22 mouse cellular contexts compared by ENCODE assay signal in the genomic region with DNA sequence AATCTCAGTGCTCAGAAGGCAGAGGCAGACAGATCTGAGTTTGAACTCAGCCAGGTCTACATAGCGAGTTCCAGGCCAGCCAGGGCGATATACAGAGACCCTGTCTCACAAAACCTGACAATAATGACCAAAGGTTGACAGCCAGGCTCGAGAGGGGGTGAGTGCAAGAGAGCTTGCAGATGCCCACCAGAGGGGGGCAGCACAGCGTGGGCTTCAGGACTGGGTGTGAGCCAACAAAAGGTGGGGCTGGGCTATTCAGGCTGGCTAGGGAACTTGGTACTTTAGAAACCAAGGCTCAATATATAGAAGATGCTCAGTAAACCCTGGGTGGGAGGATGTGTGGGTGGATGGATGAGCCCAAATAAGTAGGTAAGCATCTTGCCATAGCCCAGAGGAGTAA. TPM values are rescaled to one million over a fixed set of nuclear protein-coding genes. Genes with fewer than 3 reads are reported as not detected.
DNase-seq lines count a peak whose midpoint lies in the region; ATAC-seq and TF ChIP-seq lines count a peak whose summit lies in the region.
"Had no signal": no experiment of that assay in that cellular context is flagged by ENCODE, and none has a peak within 500 bp of the region (broad histone marks: within the 10 kb centered on the region; RNA-seq: fewer than 3 reads in every experiment).

No protein-coding gene starts in this region.

- no peak for ATAC-seq in midbrain, postnatal 0 days (ENCODE audit: low FRiP score)
- no peak for ATAC-seq in midbrain, embryonic 16.5 days
- ATAC-seq: activated CD4-positive, CD25-positive, alpha-beta regulatory T cell, adult 4 months; forebrain, embryonic 13.5 days had no signal

- no peak overlapping the region for H3K27ac ChIP-seq in kidney, adult 2 months (ENCODE audit: insufficient read depth, low read depth, low read length)
- no peak overlapping the region for H3K27ac ChIP-seq in midbrain, postnatal 0 days (ENCODE audit: low read depth, low read length)
- no peak overlapping the region for H3K27ac ChIP-seq in midbrain, embryonic 16.5 days (ENCODE audit: low read length)
- H3K27ac ChIP-seq: embryonic facial prominence, embryonic 12.5 days; forebrain, embryonic 13.5 days; heart, embryonic 10.5 days; hindbrain, embryonic 13.5 days; macrophage; midbrain, embryonic 12.5 days; neural tube, embryonic 13.5 days had no signal

- H3K9ac ChIP-seq in midbrain, postnatal 0 days (replicated peaks; ENCODE audit: low read length, poor library complexity, severe bottlenecking), result no peak overlapping the region
- no peak overlapping the region for H3K9ac ChIP-seq in midbrain, embryonic 16.5 days (ENCODE audit: low read depth, low read length)
- H3K9ac ChIP-seq: embryonic facial prominence, embryonic 12.5 days; forebrain, embryonic 13.5 days; hindbrain, embryonic 13.5 days; lung, embryonic 14.5 days; midbrain, embryonic 12.5 days; neural tube, embryonic 13.5 days had no signal

- DNase-seq in kidney, adult 2 months, result no peak
- DNase-seq in kidney, adult 9 months, result no peak
- no peak for DNase-seq in midbrain, postnatal 0 days (ENCODE audit: low spot score)
- DNase-seq in ZHBTc4 (ENCODE audit: low read depth, low spot score), result peak; percentile 60
- no peak for DNase-seq in testis, postnatal 14 days (ENCODE audit: low spot score)
- DNase-seq in right cerebral cortex, postnatal 10 days (ENCODE audit: low spot score in 2 of 2), result no peak
- DNase-seq: adrenal gland, postnatal 10 days; cerebellum, adult 9-11 months; gastrocnemius, postnatal 25 days; heart, postnatal 10 days; lung, embryonic 14.5 days; right cerebral cortex, postnatal 14 days had no signal

- H3K36me3 ChIP-seq in kidney, adult 2 months (ENCODE audit: control insufficient read depth, insufficient read depth, low read length), result no peaks in the 10 kb centered on the region; the same call in 1 of the 2 replicates
- peaks cover 66% of the 10 kb centered on the region for H3K36me3 ChIP-seq in midbrain, postnatal 0 days (ENCODE audit: insufficient read depth, low read length)
- H3K36me3 ChIP-seq in midbrain, embryonic 16.5 days (ENCODE audit: control insufficient read depth, insufficient read depth, low read length), result peaks cover 33% of the 10 kb centered on the region

- H3K4me3 ChIP-seq in kidney, adult 2 months (ENCODE audit: insufficient read depth, low read depth, low read length), result no peak overlapping the region
- H3K4me3 ChIP-seq in midbrain, postnatal 0 days (ENCODE audit: low read depth, low read length), result no peak overlapping the region
- H3K4me3 ChIP-seq in midbrain, embryonic 16.5 days (ENCODE audit: low read depth, low read length), result no peak overlapping the region
- H3K4me3 ChIP-seq: embryonic facial prominence, embryonic 12.5 days; erythroblast, embryonic 14.5 days; forebrain, embryonic 13.5 days; heart, embryonic 10.5 days; hindbrain, embryonic 13.5 days; midbrain, embryonic 12.5 days; neural tube, embryonic 13.5 days had no signal

- no peak overlapping the region for H3K4me2 ChIP-seq in midbrain, postnatal 0 days (ENCODE audit: low read depth, low read length, poor library complexity, severe bottlenecking)
- no peak overlapping the region for H3K4me2 ChIP-seq in midbrain, embryonic 16.5 days (ENCODE audit: low read length)
- H3K4me2 ChIP-seq: embryonic facial prominence, embryonic 12.5 days; forebrain, embryonic 13.5 days; hindbrain, embryonic 13.5 days; lung, embryonic 14.5 days; midbrain, embryonic 12.5 days; neural tube, embryonic 13.5 days had no signal

- WGBS in kidney, adult 2 months, result 84% methylated on average over 4 of the region's 4 CpGs
- WGBS in midbrain, postnatal 0 days, result 81% methylated on average over 4 of the region's 4 CpGs
- 80% methylated on average over 4 of the region's 4 CpGs for WGBS in midbrain, embryonic 16.5 days

- H3K4me1 ChIP-seq in kidney, adult 2 months (ENCODE audit: control insufficient read depth, insufficient read depth, low read length), result no peaks in the 10 kb centered on the region
- no peaks in the 10 kb centered on the region for H3K4me1 ChIP-seq in midbrain, postnatal 0 days (ENCODE audit: insufficient read depth, low read length)
- no peaks in the 10 kb centered on the region for H3K4me1 ChIP-seq in midbrain, embryonic 16.5 days (ENCODE audit: control insufficient read depth, insufficient read depth, low read length)
- H3K4me1 ChIP-seq: embryonic facial prominence, embryonic 12.5 days; forebrain, embryonic 13.5 days; heart, embryonic 10.5 days; midbrain, embryonic 12.5 days had no signal

- H3K9me3 ChIP-seq in midbrain, postnatal 0 days (ENCODE audit: low read length), result no peaks in the 10 kb centered on the region
- no peaks in the 10 kb centered on the region for H3K9me3 ChIP-seq in midbrain, embryonic 16.5 days (replicated peaks; ENCODE audit: control insufficient read depth, low read length, poor library complexity, severe bottlenecking)
- H3K9me3 ChIP-seq: embryonic facial prominence, embryonic 12.5 days; forebrain, embryonic 13.5 days; heart, embryonic 10.5 days; hindbrain, embryonic 13.5 days; midbrain, embryonic 12.5 days; neural tube, embryonic 13.5 days had no signal

- 0 out of 2 replicates have a peak, but pooled peaks have one; percentile 22 for TF ChIP-seq CTCF in kidney, adult 2 months (conservative IDR thresholded peaks at IDR 0.05; ENCODE audit: insufficient read depth, insufficient read length, low read depth, low read length)
- TF ChIP-seq CTCF in midbrain, postnatal 0 days (IDR thresholded peaks at IDR 0.05), result peak; percentile 16; the same call in 1 of the 2 replicates

- no peaks in the 10 kb centered on the region for H3K27me3 ChIP-seq in kidney, adult 2 months (replicated peaks; ENCODE audit: control insufficient read depth, insufficient read depth, low read length)
- no peaks in the 10 kb centered on the region for H3K27me3 ChIP-seq in midbrain, postnatal 0 days (ENCODE audit: insufficient read depth, low read length)
- no peaks in the 10 kb centered on the region for H3K27me3 ChIP-seq in midbrain, embryonic 16.5 days (ENCODE audit: control insufficient read depth, insufficient read depth, low read depth, low read length)
- H3K27me3 ChIP-seq: embryonic facial prominence, embryonic 12.5 days; forebrain, embryonic 13.5 days; hindbrain, embryonic 13.5 days; midbrain, embryonic 12.5 days; neural tube, embryonic 13.5 days had no signal

- no peak for TF ChIP-seq POLR2A in kidney, adult 2 months (IDR thresholded peaks at IDR 0.05; ENCODE audit: low read depth, low read length)

RNA-seq across cellular contexts. Expression of gene Gpt2, which starts 16.3 kb away (rescaled TPM):
- 51.5 and 55.9 TPM in 2 replicates for polyA plus RNA-seq in kidney, adult 2 months (2012; rRNA removed)
- 64.6 and 69.4 TPM in 2 replicates for total RNA-seq in midbrain, postnatal 0 days (2014; rRNA removed)
- polyA plus RNA-seq in midbrain, postnatal 0 days (2015; fragmentation: Nextera tagmentation; extraction: Ambion mirVana), result 29.2 and 30.0 TPM in 2 replicates
- 37.7 and 42.2 TPM in 2 replicates for polyA plus RNA-seq in midbrain, embryonic 16.5 days (2015; fragmentation: Nextera tagmentation; extraction: Ambion mirVana)
- polyA plus RNA-seq: erythroblast, embryonic 14.5 days had no signal

RNA-seq across cellular contexts. Expression of gene Dnaja2, which starts 46.5 kb away (rescaled TPM):
- 18.0 and 32.9 TPM in 2 replicates for polyA plus RNA-seq in kidney, adult 2 months (2012; rRNA removed)
- 66.9 and 82.0 TPM in 2 replicates for total RNA-seq in midbrain, postnatal 0 days (2014; rRNA removed)
- 145 and 152 TPM in 2 replicates for polyA plus RNA-seq in midbrain, postnatal 0 days (2015; fragmentation: Nextera tagmentation; extraction: Ambion mirVana)
- polyA plus RNA-seq in midbrain, embryonic 16.5 days (2015; fragmentation: Nextera tagmentation; extraction: Ambion mirVana), result 171 and 177 TPM in 2 replicates
